Mouse (Mus musculus): ENCODE measurements around the gene Rps11.

- TF ChIP-seq POLR2A (IDR thresholded peaks at IDR 0.05; ENCODE audit: borderline replicate concordance, low read depth, low read length) (no peak), CTCF (IDR thresholded peaks at IDR 0.05; ENCODE audit: low read depth, low read length) (no peak)
These were observed 50.3 kb downstream of the Rps11 start for GRCm38 (mm10) chr7:45073949-45074348.

Measured in bone marrow macrophage, adult 2 months (primary cell).